Mouse (Mus musculus) liver, embryonic 12.5 days (tissue): ENCODE measurements at regions not wholly inside any gene's neighbourhood (a gene's known extent, or its start where the extent isn't known, plus 50 kb on each side); places are given as distances from the start of the nearest gene placed in this dataset.

Experiments
- ATAC-seq: fragments of 200-750 bp; cut with Nextera tagmentation; 2 replicates; pipeline ENCODE4 v1.8.0; 2017; ENCODE audit warnings: moderate number of reproducible peaks, mild to moderate bottlenecking, moderate library complexity
- H3K27ac ChIP-seq: fragments of 300-500 bp; sonication (generic); 2 replicates; pipeline ENCODE4 v1.5.1; 2016; ENCODE audit warnings: mild to moderate bottlenecking
- H3K27me3 ChIP-seq: fragments of 300-500 bp; sonication (generic); replicated peaks from 2 replicates; pipeline ENCODE4 v1.6.1; 2016; ENCODE audit warnings: mild to moderate bottlenecking, moderate library complexity
- H3K36me3 ChIP-seq: fragments of 300-500 bp; sonication (generic); 2 replicates; pipeline ENCODE4 v1.6.1; 2016; ENCODE audit warnings: mild to moderate bottlenecking, moderate library complexity
- H3K4me1 ChIP-seq: fragments of 300-500 bp; sonication (generic); 2 replicates; pipeline ENCODE4 v1.6.1; 2016
- H3K4me2 ChIP-seq: fragments of 300-500 bp; sonication (generic); 2 replicates; pipeline ENCODE4 v1.6.1; 2016; ENCODE audit warnings: mild to moderate bottlenecking, moderate library complexity
- H3K4me3 ChIP-seq: fragments of 300-500 bp; sonication (generic); 2 replicates; pipeline ENCODE4 v1.5.1; 2016; ENCODE audit warnings: mild to moderate bottlenecking, moderate library complexity
- H3K9ac ChIP-seq: fragments of 300-500 bp; sonication (generic); 2 replicates; pipeline ENCODE4 v1.6.1; 2016; ENCODE audit warnings: mild to moderate bottlenecking, moderate library complexity
- H3K9me3 ChIP-seq: fragments of 300-500 bp; sonication (generic); replicated peaks from 2 replicates; pipeline ENCODE4 v1.6.1; 2016; ENCODE audit warnings: mild to moderate bottlenecking, moderate library complexity
- WGBS: fragments of 180-500 bp; shearing (Covaris S2); methylation state at CpG from one replicate; pipeline ENCODE4 v1.1.7; 2016; ENCODE audit not compliant: insufficient replicate concordance; 5-methylcytosine and 5-hydroxymethylcytosine counted together

DNA sequence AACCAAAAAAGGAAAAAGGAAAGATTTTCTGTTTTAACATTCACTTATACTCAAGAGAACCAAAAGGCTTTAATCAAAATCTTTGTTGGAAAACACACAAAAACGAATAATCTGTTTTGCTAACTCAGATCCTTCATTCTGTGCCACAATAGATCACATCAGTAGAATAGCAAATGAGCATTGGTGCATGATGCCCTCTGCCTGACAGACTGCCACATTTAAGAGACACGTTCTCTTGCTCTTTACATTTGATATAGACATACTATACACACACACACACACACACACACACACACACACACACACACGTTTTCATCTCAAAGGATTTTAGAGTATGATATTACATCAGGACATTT, 1260.5 kb downstream of the Pla2g4a start:
- Histone ChIP-seq H3K27me3 (no peaks in the 10 kb centered on the region), H3K4me1 (no peaks in the 10 kb centered on the region), H3K9me3 (no peaks in the 10 kb centered on the region), H3K36me3 (no peaks in the 10 kb centered on the region), H3K27ac (no peak overlapping the region), H3K9ac (no peak overlapping the region), H3K4me2 (no peak overlapping the region), H3K4me3 (no peak overlapping the region)
- 45% methylated on average over 3 of the region's 3 CpGs for WGBS
- no peak for ATAC-seq

DNA sequence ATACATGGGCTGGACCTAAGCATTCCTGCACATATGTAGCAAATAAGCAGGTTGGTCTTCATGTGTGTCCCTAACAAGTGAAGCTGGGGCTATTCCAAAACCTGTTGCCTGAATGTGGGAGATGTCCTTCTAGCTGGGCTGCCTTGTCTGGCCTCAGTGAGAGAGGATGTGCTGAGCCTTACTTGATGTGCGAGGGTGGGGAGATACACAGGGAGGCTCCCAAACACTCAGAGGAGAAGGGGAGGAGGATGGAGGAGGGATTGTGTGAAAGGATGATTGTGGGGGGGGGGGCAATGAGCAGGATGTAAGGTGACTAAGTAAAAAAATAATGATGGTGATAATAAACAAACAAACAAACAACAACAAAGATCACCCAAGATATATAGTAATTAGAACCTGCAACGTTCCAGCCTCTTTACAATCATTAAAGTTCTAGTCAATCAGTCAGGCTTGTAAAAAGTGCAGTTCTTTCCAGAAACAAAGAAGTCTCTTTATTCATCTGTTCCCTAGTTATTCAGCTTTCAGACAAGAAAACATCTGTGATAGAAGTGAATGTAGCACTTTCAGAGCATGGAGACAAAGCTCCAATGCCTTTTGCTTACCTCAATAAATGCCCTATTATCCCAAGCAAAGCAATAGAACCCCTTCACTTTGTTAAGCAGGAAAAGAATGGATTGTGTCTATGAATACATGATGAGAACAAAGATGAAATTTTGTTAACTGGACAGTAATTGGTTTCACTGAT, 1261.1 kb downstream of the Pla2g4a start:
- H3K4me3 ChIP-seq = no peak overlapping the region
- WGBS = 50% methylated on average over 2 of the region's 2 CpGs
- H3K27me3 ChIP-seq = no peaks in the 10 kb centered on the region
- no peak overlapping the region for H3K4me2 ChIP-seq
- no peak overlapping the region for H3K27ac ChIP-seq
- H3K9ac ChIP-seq = no peak overlapping the region
- no peak for ATAC-seq
- no peaks in the 10 kb centered on the region for H3K36me3 ChIP-seq
- H3K4me1 ChIP-seq = no peaks in the 10 kb centered on the region
- no peaks in the 10 kb centered on the region for H3K9me3 ChIP-seq

DNA sequence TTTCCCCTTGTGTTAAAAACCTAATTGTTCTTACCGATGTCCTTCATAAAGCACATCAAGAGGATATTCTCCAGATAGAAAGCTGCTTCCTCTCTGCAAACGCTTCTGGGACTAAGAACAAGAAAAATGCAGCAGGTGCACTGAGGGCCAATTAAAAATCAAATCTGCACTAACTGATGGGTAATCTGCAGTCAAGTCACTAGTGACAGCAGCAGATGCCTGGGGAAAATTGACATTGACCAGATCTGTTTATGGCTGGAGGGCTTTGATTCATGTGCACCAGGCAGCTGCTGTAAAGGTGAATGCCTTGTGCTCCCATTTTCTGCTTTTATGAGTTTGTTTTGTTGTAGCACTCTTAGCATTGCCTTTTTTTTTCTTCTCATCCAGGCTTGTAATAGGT, 1271.0 kb downstream of the Pla2g4a start:
- Histone ChIP-seq H3K27me3 (no peaks in the 10 kb centered on the region), H3K9ac (no peak overlapping the region), H3K4me3 (no peak overlapping the region), H3K4me2 (no peak overlapping the region), H3K27ac (no peak overlapping the region), H3K9me3 (no peaks in the 10 kb centered on the region), H3K4me1 (no peaks in the 10 kb centered on the region), H3K36me3 (no peaks in the 10 kb centered on the region)
- no peak for ATAC-seq
- WGBS = 69% methylated on average over 2 of the region's 2 CpGs

DNA sequence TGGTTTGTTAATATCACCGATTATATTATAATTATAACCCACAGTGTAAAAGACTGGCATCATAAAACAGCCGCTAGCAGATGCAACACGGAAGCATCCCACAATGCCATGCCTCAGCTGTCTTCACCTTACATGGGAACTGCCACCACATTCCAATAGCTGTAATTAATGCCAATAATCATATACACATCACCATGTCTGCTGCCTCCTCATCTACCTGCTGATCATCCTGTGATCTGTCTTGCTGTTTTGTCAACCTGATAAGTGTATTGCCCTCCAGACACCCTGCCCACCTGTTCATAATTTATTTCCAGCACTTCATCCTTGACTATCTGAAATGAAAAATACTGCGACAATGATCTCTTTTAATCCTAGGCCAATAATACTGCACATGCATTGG, 1271.5 kb downstream of the Pla2g4a start:
- Histone ChIP-seq H3K27ac (no peak overlapping the region), H3K27me3 (no peaks in the 10 kb centered on the region), H3K4me2 (no peak overlapping the region), H3K9me3 (no peaks in the 10 kb centered on the region), H3K4me3 (no peak overlapping the region), H3K4me1 (no peaks in the 10 kb centered on the region), H3K36me3 (no peaks in the 10 kb centered on the region), H3K9ac (no peak overlapping the region)
- 68% methylated on average over 4 of the region's 4 CpGs for WGBS
- no peak for ATAC-seq

DNA sequence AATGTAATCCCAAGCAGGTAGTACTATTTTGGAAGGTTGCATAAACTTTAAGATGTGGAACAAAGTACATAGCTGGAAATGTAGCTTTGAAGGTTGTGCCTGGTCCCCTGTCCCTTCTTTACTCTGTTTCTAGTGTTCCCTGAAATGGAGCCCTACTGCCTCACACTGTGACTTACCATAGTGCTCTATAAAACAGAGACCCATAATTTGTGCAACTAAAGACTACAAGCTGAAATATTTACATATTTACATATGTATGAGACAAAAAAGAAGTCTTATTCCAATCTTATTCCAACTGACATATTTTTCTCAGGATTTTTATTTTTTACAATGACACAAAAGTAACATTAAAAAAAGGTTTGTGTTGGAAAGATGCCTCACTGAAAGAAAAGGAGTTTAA, 1285.6 kb downstream of the Pla2g4a start:
- no peaks in the 10 kb centered on the region for H3K27me3 ChIP-seq
- no peak overlapping the region for H3K4me2 ChIP-seq
- ATAC-seq = no peak
- H3K4me1 ChIP-seq = no peaks in the 10 kb centered on the region
- no peak overlapping the region for H3K9ac ChIP-seq
- H3K36me3 ChIP-seq = no peaks in the 10 kb centered on the region
- H3K9me3 ChIP-seq = no peaks in the 10 kb centered on the region
- no peak overlapping the region for H3K27ac ChIP-seq
- H3K4me3 ChIP-seq = no peak overlapping the region

DNA sequence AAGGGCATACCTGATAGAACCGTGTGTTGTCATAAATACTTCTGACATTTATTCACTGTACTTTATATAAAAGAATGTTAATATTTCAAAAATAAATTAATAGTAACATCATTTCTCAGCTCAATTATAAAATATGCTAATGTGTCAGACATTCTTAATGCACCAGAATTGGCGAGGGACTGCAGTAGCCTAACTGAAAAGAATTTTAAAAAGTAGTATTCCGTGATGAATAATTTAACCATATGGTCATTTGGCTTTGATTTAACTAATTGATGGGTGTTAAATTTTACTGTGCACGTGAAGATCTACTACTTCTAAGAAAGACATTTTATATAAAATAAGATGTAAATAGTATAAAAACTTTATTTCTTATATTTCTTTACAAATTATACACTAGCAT, 1296.7 kb downstream of the Pla2g4a start:
- no peaks in the 10 kb centered on the region for H3K4me1 ChIP-seq
- WGBS = 60% methylated on average over 4 of the region's 4 CpGs
- H3K9ac ChIP-seq = no peak overlapping the region
- H3K4me3 ChIP-seq = no peak overlapping the region
- ATAC-seq = no peak
- H3K36me3 ChIP-seq = no peaks in the 10 kb centered on the region
- no peaks in the 10 kb centered on the region for H3K27me3 ChIP-seq
- H3K27ac ChIP-seq = no peak overlapping the region
- H3K4me2 ChIP-seq = no peak overlapping the region
- H3K9me3 ChIP-seq = no peaks in the 10 kb centered on the region

DNA sequence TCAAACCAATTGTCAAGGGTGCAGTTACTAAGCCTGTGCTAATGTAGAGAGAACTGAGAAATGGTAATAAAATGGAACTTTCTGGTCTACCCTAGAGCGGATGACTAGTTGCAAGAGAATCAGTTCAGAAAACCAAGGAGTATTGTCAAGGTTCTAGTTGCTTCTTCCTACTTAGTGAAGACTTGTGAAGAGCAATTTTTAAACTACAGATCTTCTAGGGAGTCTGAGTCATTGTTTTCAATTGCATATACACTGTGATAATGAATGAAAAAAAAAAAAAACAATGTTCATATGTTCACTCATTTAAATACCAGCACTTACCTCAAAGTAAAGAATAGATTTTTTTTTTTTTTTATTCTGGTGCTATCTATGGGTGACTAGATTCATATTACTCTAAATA, 1304.1 kb downstream of the Pla2g4a start:
- no peaks in the 10 kb centered on the region for H3K9me3 ChIP-seq
- ATAC-seq = no peak
- H3K4me2 ChIP-seq = no peak overlapping the region
- H3K4me1 ChIP-seq = no peaks in the 10 kb centered on the region
- no peak overlapping the region for H3K4me3 ChIP-seq
- H3K36me3 ChIP-seq = no peaks in the 10 kb centered on the region
- WGBS = 79% methylated on average over 1 of the region's 1 CpGs
- H3K27ac ChIP-seq = no peak overlapping the region
- H3K27me3 ChIP-seq = no peaks in the 10 kb centered on the region
- H3K9ac ChIP-seq = no peak overlapping the region
